Mouse (Mus musculus) left cerebral cortex, adult 2 months (tissue): ENCODE results near the gene Ufsp1. TPM values are rescaled to one million over a fixed set of nuclear protein-coding genes. Genes with fewer than 3 reads are reported as not detected.
A peak's percentile ranks its signal among the peaks of the same experiment; 100 is the strongest.

ENCODE experiments used
- DNase-seq, 2 experiments: peaks; one replicate each; pipeline ENCODE4 v3.0.0; 2021 to 2022; ENCODE audit warnings: low spot score in 2 of 2, mixed read lengths in 1 of 2; ENCODE audit errors: extremely low spot score in 1 of 2
- H3K27ac ChIP-seq: fragments of 200-600 bp; 2 replicates; pipeline ENCODE4 v1.8.1; 2022
- H3K4me3 ChIP-seq: fragments of 200-600 bp; 2 replicates; pipeline ENCODE4 v1.8.1; 2022
- CTCF ChIP-seq: fragments of 200-600 bp; IDR thresholded peaks from 2 replicates; pipeline ENCODE4 v1.8.1; 2022; ENCODE audit warnings: antibody characterized with exemption, mild to moderate bottlenecking, moderate library complexity
- intact Hi-C: fragments of 180-260 bp; cut with DNase I; formaldehyde crosslinking; loops from one replicate; pipeline ENCODE4 v1.15.1; 2025
- total RNA-seq, 2 experiments: library from RNA; stranded (reverse); gene quantifications; 2 replicates each; pipeline ENCODE4 v1.2.3; 2021

The Ufsp1 gene
- total RNA-seq, 2 experiments from 2014 or later = 11.6 to 14.4 TPM

DNA sequence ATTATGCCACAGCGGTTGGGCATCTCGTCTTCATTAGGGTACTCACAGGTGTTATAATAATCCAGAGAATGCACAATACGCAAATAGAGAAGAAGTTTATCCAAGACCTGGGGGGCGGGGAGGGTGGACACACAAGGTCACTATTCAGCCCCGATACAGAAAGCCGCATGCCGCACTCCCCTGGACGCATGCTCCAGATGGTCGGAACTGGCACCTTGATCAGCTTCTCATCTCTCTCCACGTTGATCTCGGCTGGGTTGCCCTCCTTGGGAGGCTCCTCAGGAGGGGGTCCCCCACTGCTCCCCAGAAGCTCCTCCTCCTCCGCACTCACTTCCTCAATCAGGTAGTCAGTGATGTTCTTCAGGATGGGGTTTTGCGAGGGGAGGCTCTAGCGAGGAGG is 2.7 kb downstream of the Ufsp1 start:
- no peak for DNase-seq
- no peak overlapping the region for H3K4me3 ChIP-seq
- no peak overlapping the region for H3K27ac ChIP-seq
- TF ChIP-seq CTCF = no peak
- intact Hi-C loops = loop anchor here (5.0 kb wide), 1 partner anchor 230 kb away; no protein-coding TSS in a partner anchor

DNA sequence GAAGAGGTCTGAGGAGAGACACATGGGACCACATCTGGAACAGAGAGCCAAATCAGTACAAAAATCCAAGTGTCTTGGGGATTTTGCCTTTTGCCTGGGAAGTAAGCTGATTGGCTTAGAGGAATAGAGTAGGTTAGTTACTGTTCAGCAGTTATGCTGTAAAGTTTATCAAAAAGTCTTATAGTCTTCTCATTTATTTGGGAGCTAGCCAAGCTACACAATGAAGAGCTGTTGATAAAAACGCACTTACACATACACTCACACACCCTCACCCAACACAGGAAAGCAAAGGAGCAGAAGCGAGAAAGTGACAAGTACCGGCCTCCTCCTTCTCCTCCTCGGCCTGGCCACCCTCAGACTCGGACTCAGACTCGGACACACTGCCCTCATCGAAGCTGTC is 4.8 kb downstream of the Ufsp1 start:
- TF ChIP-seq CTCF = no peak
- Histone ChIP-seq H3K27ac (no peak overlapping the region), H3K4me3 (no peak overlapping the region)
- intact Hi-C loops = loop anchor here (5.0 kb wide), 1 partner anchor 228 kb away; no protein-coding TSS in a partner anchor
- no peak for DNase-seq

DNA sequence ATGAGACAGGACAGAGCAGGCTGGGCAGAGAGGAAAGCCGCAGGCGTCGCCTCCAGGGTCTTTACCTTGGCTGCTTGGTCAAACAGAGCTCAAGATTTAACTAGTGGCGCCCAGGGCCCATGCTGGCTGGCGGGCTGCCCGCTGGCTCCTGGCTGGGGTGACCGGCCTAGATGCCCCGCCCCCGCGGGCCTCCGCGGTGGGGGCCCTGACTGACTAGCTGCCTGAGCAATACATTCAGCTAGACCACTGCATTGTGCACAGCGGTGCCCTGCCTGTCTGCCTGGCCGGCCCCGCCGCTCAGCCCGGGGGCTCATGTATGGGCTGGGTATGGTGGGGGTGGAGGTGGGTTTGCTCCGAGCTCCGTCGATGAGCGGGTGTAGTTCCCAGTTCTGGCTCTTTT is 6.8 kb downstream of the Ufsp1 start:
- Histone ChIP-seq H3K4me3 (no peak overlapping the region), H3K27ac (no peak overlapping the region)
- no peak for TF ChIP-seq CTCF
- intact Hi-C loops = no loop called here
- DNase-seq = no peak

DNA sequence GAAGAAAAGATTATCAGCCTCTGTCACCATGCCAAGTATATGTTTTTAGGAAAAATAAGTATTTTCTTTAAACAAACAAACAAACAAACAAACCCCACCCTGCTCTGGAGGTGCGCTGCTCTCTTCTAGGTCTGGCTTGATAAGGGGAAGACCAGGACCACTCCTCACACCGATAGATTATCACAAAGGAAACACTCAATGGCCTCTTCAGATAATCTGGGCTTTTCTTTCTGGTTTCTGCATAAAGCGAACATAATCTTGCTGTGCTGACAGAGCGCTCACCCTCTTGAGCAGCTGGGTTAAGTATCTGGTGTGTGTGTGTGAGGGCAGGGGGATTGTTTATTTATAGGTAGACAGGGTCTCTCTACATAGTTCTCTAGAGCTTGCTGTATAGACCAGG is 9.2 kb downstream of the Ufsp1 start:
- Histone ChIP-seq H3K27ac (no peak overlapping the region), H3K4me3 (no peak overlapping the region)
- no peak for TF ChIP-seq CTCF
- no peak for DNase-seq
- intact Hi-C loops = no loop called here

DNA sequence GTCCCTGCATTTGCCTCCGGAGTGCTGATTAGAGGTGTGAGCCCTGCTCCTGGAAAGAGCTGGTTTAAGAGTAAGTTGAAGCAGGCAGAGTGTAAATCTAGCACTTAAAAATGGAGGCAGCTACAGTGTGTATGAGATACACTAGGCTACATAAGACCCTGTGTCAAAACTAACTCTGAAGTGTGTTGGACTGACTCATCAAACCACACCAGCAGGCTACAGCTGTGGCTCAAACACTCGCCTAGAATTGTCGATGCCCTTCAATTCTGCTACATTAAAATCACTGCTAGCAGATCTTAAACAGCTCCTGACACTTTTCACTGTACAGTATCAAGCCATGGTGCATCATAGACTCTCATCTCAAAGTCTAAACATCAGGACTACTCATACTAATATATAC is 9.7 kb downstream of the Ufsp1 start:
- H3K4me3 ChIP-seq = no peak overlapping the region
- no peak for TF ChIP-seq CTCF
- DNase-seq = no peak
- intact Hi-C loops = no loop called here
- H3K27ac ChIP-seq = no peak overlapping the region

DNA sequence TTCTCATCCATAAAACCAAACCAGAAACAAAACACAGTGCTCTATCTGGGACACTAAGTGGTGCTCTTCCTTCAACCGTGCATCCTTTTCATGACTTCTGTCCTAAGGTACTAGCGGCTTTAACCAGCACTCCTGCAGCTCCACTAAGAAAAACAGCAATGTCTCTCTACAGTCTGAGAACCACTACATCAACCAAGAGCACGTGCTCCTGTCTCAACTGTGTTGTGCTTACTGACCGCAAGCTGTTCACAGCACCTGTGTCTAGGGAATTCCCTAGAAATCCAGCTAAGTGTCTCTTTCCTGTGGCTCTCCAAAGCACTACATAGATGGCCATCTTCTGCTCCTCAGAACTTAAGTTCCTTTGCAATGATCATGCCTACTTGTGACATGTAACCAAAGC is 10.4 kb downstream of the Ufsp1 start:
- DNase-seq = no peak
- intact Hi-C loops = loop anchor here (5.0 kb wide), 1 partner anchor 273 kb away; no protein-coding TSS in a partner anchor
- no peak for TF ChIP-seq CTCF
- Histone ChIP-seq H3K27ac (peak overlapping the region; percentile 86; the same call in 1 of the 2 replicates), H3K4me3 (peak overlapping the region; percentile 13; the same call in 1 of the 2 replicates)

DNA sequence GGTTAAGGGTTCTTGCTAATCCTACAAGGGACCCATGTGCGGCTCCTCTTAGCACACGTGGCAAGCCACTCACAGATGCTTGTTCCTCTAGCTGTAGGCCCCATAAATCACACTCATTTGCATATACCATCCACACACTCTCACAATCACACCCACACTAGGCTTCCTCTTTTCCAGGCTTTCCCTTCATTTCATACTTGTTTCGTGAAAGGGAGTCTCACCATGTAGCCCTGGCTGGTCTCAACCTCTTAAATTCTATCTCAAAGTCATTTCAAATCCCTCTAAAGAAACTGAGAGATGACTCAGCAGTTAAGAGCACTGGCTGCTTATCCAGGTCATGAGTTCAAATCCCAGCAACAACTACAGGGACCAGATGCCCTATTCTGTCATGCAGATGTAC is 11.4 kb downstream of the Ufsp1 start:
- no peak for DNase-seq
- no peak for TF ChIP-seq CTCF
- Histone ChIP-seq H3K27ac (peak overlapping the region; percentile 86; the same call in 1 of the 2 replicates), H3K4me3 (peak overlapping the region; percentile 95)
- intact Hi-C loops = loop anchor here (5.0 kb wide), 1 partner anchor 274 kb away; no protein-coding TSS in a partner anchor

DNA sequence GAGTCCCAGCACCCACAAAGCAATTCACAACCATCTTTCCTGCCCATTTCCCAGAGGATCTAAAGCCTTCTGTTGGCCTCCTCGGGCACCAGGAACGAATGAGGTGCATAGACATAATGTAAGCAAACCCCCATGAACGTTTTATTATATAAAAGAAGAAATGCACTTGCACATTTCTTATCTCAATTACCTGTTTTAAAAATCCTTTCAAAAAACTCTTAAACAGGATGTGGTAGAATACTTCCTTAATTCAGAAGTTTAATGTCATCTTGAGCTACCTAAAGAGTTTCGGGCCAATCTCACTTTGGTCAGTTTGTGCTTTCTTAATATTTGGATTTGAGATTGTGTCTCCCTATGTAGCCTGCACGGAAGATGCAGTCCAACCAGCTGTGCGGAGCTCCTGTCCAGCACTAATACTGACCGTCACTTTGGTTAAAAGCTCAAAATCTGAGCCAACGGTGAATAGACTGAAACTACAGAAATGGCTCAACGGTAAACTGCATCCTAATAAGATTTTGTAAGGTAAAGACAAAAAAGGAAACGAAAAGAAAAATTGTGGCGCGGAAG is 12.1 kb downstream of the Ufsp1 start:
- intact Hi-C loops = loop anchor here (1.0 to 5.0 kb wide), 2 partner anchors 196 to 274 kb away; partner anchors contain the start of gene Pop7
- H3K4me3 ChIP-seq = peak overlapping the region; percentile 95
- TF ChIP-seq CTCF = no peak
- H3K27ac ChIP-seq = peak overlapping the region; percentile 86
- DNase-seq = no peak

DNA sequence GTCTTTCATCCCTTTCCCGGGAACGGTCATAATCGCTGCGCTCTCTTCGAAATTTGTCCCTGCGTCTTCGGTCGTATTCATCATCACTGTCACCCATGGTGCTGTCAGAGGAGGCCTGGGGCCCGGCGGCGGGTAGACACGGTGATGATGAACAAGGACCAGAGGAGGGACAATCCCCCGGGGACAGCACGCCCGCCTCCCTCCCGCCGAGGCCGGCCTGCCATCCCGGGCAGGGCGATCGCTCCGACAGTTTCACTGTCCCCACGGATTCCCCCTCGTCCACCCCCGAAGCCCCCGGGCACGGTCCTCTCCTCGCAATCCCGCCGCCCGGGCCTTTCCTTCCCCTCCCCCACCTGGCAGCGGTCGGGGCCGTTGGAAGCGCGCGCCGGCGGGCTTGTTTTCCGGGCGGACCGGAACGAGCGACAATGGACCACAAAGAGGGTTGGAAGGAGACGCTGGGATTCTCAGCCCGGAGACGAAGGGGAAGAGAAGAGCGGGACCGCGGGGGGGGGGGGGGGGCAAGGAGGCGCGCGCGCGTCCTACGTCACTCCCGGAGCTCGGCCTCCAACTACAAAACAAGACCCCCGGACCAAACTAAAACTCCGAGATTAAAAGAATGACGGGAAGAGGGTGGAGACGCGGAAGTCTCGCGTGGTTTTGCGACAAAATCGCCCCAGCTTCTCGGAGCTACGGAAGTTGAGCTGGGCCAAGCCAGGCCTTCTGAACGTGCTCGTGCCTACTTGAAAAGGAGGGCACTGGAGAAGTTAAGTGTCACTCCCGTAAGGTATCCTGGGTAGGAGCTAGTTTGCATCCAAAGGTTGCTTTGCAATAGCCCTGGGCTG is 12.9 kb downstream of the Ufsp1 start, which contains the start of gene Srrt:
Gene Srrt (minus strand): TSS at position 604 of the 842 bp plus-strand sequence.
- intact Hi-C loops = loop anchor here (1.0 to 5.0 kb wide), 2 partner anchors 195 to 275 kb away; partner anchors contain the start of gene Pop7
- TF ChIP-seq CTCF = no peak
- Histone ChIP-seq H3K4me3 (peak within 1 kb of the TSS; percentile 95), H3K27ac (peak within 1 kb of the TSS; percentile 86)
- peak; percentile 88 to 91 for DNase-seq

DNA sequence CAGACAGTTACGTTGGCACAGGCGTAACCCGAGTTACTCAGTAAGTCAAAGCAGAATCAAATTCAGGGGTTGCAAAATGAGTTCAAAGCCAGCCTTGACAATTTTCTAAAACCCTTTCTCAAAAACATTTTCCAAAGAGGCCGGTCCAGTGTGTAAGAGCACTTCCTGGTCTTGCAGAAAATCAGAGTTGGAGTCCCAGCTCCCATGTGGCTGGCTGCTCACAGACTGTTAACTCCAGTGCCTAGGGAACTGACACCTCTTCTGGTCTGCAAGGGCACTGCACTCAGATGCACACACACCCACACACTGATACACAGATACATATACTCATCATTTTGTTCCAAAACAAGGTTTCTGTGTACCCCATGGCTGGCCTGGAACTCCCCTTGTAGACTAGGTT is 13.9 kb downstream of the Ufsp1 start:
- H3K4me3 ChIP-seq = peak overlapping the region; percentile 95

DNA sequence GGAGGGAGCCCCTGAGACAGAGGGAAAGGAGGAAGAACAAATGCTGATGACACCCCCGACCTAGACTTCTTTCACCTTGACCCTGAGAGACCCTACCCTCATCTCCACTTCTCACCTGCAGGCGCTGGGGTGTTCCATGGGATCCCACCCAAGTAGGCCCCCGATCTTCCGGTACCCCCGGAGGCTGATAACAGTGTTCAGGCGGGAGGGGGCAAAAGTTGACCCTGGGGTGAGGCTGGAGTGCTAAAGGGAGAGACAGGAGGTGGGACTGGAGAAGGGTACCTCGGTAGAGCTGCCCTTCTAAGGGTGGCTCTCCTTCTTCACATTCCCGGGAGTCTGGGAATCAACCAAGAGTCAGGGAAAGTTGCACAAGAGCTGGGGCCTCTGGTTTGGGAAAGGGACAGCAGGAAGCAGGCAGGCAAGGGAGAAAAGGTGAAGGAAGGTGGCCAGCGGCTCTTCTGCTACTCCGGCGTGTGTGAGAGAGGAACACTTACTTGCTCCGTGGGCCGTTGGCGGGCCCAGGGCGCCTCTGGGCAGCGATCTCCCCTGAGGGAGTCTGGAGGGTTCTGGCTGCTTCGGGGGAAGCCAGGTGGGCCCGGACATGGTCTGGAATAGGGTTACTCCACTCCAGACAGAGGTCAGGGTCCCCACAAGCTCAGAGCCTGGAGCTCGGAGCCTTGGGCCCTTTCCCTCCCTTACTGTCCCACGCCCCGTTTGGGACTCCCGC is 19.2 kb downstream of the Ufsp1 start:
- DNase-seq = no peak
- TF ChIP-seq CTCF = no peak
- H3K27ac ChIP-seq = peak overlapping the region; percentile 50; the same call in 1 of the 2 replicates
- intact Hi-C loops = no loop called here
- H3K4me3 ChIP-seq = peak overlapping the region; percentile 42

More for the DNA sequence above, 13.9 kb downstream of the Ufsp1 start:
- H3K27ac ChIP-seq = peak overlapping the region; percentile 86
- no peak for TF ChIP-seq CTCF
- intact Hi-C loops = loop anchor here (5.0 kb wide), 1 partner anchor 276 kb away; no protein-coding TSS in a partner anchor
- DNase-seq = no peak
